Mouse (Mus musculus) lung, postnatal 14 days (tissue): ENCODE results near the gene Tstd1.

Experiments
- DNase-seq: peaks from one replicate; pipeline ENCODE4 v3.0.0; 2021

Gene Tstd1

DNA sequence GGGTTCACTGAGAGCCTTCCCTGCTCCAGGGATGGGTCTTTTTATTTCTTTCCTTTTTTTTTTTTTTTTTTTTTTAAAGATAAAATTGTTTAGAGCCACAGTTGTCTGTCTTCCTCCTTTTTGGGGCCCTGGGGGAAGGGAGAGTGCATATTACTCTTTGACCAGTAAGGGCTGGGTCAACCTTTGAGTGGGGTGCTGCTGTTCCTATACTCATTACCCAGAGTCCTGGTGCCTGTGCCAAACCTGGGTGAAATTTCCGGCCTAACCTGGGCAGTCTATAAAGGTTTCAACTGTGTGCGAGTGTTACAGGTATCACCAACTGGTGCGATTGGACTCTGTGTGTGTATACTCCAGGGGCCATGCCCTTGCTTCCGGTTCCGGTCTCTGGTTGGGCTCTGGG is at the start of gene Tstd1:
Gene Tstd1 (plus strand): TSS at position 213 of the 400 bp plus-strand sequence.
- DNase-seq: no peak

DNA sequence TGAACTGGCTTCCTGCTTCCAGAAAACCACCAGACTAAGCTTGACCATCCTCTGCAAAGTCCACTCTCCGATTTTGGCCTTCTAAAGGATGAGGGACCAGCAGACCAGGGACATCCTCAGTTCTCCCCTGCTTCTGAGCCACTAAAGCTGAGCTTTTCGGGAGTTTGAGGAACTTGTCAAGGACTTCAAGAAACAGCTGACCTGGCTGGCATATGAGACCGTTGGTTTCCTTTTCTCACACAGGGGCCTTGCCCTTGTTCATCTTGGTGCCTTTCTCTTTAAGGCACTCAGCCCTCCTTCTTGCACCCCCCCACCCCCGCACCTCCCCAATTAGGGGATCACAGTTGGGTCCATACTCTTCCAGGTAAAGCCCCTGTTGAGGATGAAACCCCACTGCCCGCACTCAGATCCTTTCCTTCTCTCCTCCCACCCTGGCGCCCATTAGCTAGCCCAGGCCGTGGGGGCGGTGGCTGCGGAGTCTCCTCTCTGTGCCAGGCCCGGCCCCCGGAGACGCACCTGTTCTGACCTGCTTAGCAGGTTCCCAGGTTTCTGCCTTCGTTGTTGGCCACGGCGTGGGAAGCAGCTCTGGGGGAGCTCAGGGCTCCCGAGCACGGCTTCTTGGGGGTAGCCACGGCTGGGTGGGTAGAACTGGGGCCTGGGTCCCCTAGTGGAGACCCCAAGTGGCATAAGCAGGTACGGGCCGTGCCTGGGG is 48.7 kb upstream of the Tstd1 start, which contains the start of gene Nectin4:
Gene Nectin4 (plus strand): TSS at position 255 of the 712 bp plus-strand sequence.
- DNase-seq: peak; percentile 64

DNA sequence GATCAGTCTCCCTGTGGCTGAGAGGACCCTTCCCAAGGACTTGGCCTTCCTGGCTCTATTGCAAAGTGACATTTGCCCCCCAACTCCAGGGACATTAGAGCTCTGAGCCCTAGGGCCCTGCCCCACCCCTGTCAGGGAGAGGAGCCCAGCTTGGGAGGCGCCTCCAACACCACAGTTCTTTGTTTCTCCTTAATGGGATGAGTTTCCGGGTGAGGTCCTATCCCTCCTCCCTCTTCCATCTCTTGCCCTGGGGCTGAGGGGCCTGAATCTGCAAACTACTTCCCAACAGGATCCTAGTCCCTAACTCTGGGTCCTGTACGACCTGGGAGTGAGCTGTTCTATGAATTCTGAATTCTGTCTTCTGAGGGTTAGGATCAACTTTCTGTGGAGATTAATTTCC is 45.8 kb upstream of the Tstd1 start:
- no peak for DNase-seq

DNA sequence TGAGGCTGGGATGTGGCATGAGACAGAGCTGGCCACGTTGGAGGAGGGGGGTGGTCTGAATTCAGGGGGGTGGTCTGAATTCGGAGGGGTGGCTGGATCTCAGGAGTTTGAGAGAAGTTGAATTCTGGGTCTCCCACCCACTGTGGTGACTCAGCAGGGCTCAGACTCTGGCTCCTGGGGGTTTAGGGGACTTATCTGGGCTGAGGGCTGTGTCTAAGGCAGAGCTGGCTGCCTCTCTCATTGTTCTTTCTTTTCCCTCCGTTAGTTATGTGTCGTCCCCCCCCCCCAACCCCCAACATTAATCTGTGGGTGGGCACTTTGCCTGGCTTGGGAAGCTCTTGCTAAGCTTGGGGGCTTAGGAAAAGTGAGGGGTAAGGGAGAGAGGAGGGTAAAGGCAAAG is 44.7 kb upstream of the Tstd1 start:
- DNase-seq: no peak

DNA sequence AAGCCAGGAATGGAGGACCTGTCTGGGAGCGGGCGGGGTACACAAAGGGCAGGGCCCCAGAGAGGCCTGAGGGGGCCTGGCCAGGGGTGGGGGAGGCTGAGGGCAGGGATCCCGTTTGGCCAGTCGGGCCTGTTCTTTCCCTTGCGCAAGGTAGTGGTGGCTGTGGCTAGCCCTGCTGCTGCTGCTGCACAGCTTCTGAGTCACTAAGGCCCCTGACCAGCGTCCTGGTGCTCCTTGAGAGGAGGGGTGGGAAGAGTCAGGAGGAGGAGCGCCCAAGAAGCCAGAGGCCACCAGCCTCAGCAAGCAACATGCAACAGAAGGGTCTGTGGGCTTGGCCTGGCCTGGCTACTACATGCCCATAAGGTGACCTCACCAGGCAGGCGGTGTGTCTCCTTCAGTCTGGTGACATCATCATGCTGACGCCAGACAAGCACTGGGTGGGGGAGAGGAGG is 43.0 kb upstream of the Tstd1 start:
- peak; percentile 76 for DNase-seq

DNA sequence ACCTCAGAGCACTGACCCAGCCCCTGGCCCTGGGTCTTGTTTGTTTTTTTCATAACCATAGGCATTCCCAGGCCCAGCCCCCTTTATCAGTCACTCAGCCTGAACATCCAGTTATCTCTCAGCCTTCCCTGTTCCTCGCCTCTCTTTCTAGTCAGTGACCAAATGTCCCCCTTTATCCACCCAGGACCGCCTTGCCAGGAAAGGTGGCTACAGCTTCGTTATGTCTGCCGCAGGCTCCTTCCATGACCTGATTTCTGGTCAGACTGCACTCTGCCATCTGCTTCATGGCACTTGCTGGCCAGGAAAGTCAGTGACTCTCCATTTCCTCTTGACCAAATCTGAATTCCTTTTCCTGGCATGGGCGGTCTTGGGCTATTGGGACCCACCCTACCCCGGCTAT is 40.4 kb upstream of the Tstd1 start:
- no peak for DNase-seq

DNA sequence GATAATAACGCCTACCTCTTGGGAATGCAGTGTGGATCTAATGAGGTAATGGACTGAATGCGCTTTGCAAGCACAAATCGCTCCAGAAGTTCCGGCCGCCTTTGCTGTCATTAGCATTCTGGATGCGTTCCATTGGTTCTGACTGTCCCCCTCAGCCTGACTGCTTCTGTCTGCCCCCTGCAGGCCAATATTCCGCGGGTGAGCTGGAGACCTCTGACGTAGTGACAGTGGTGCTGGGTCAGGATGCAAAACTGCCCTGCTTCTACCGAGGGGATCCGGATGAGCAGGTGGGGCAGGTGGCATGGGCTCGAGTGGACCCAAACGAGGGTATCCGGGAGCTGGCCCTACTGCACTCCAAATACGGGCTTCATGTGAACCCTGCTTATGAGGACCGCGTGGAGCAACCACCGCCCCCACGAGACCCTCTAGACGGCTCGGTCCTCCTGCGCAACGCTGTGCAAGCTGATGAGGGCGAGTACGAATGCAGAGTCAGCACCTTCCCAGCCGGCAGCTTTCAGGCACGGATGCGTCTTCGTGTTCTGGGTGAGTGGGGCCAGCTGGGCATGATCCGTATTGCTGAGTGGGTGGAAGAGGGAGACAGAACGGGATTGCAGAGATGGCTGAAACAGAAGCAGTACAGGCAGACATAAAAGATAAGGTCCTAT is 38.6 kb upstream of the Tstd1 start:
- DNase-seq: peak; percentile 87

DNA sequence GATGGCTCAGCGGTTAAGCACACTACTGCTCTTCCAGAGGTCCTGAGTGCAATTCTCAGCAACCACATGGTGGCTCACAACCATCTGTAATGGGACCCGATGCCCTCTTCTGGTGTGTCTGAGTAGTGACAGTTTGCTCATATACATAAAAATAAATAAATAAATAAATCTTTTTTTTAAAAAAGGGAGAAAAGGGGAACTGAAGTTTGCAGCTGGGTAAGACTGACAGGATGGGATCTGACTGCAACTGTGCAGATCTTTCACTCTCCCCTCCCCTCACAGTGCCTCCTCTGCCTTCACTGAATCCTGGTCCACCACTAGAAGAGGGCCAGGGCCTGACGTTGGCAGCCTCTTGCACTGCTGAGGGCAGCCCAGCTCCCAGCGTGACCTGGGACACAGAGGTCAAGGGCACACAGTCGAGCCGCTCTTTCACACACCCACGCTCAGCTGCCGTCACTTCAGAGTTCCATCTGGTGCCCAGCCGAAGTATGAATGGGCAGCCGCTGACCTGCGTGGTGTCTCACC is 36.5 kb upstream of the Tstd1 start:
- DNase-seq: no peak

DNA sequence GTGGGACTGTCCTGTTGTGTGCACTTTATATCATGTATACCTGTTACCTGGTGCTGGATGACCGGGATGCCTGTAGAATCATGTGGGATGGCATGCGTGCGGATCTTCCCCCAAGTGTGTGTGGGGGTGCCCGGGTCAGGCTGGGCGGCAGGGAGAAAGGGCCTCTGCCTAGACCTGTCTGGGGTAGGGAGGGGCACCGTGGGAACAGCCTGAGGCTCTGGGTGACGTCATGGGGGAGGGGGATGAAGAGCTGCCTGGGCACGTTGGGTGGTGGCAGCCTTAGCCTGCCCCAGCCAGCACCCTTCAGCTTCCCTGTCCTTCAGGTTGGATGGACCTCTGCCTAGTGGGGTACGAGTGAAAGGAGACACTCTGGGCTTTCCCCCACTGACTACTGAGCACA is 34.3 kb upstream of the Tstd1 start:
- no peak for DNase-seq

DNA sequence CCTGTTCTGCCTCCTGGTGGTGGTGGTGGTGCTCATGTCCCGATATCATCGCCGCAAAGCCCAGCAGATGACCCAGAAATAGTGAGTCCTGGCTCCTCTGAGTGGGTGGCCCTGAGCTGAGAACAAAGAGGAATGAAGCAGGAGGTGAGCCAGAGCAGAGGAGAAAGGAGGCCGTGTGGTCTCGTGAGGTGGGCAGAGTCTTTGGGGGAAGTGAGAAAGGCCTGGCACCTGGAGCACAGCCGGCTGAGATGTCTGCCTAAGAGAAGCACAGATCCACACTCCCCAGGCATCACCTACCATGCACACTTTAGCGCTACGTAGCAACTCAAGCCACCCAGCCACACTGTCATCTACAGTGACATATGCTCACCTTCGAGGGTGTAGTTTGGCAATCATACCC is 33.5 kb upstream of the Tstd1 start:
- DNase-seq: no peak

DNA sequence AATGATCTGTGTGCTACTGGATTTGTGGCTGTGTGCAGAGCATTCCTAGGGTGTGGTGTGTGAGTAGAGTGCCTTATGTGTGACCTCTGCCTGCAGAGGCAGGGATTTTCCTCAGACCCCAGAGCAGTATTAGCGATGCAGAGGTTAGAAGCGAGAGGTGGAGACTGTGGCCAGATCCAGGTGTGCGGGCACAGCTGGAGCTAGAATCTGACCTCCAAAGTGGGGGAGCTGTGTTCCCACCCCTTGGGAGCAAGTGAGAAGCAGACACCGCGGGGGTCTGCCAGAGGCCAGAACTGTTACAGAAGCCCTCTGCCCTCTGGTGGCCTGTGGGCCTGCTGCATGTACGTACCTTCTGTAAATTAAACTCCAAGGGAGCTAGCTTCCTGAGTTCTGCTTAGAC is 31.6 kb upstream of the Tstd1 start:
- DNase-seq: no peak

DNA sequence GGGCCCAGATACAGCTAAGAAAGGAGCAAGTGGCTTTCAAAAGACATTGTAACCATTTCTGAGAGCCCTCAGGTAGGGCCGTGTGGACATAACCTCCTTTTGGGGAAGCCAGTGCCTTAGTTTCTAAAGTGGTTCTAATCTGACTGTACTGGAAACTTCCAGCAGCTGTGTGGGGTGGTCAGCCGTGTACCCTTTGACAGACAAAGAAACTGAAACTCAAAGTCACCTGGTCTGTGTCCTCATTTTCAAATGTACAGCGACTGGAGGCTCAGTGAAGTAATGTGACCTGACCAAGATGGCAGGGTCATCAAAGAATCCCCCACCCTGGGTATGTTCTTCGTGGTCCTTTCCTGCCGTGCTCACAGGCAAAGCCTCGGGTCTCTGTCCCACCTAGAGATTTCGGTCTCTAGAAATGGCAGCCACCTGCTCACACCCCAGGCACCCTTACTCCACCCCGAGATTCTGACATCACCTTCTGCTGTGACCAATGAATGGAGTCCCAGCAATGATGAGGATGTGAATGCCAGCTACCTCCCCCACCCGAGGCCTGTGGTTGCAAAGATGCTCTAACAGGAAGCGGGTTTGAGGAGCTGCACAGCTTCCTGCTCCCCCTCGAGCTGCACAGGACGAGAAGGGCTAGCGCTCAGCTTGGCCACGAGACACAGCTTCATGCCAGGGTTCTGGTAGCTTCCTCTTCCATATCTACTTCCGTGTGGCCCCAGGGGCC is 30.1 kb upstream of the Tstd1 start, which contains the start of gene Arhgap30:
Gene Arhgap30 (plus strand): TSS at position 579 of the 727 bp plus-strand sequence.
- peak; percentile 51 for DNase-seq

DNA sequence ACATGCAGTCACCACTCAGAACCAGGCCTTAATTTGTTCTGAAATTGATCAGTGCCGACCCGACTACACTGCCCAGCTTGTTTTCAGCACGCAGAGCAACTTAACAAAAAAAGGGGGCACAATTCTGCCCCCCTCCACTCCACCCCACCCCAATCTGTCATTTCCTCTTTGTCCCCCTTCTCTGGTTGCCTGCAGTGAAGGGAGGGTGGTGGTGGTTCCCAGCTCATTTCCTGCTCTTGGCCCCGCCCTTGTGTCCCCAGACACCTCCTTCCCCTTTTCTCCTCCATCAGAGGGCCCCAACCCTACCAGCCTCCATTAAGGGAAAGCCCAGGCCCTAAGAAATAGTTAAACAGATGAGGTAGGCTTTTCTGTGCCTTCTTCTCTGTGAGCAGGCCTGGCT is 28.6 kb upstream of the Tstd1 start:
- peak; percentile 49 for DNase-seq

DNA sequence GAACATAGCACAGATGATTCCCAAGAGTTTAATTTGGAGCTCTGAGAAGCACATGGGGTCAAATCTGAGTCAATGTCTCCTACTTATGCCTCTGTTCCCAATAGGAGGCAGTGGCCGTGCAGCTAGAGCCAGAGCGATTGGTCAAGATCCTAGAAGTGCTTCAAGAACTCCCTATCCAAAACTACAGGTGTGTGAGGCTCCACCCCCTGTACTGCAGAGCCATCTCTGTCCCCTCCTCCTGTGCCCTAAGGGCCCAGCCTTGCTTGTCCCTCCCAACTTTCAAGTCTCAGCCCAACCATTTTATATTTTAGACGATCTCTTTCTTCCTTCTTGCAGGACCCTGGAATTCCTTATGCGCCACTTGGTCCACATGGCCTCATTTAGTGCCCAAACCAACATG is 16.9 kb upstream of the Tstd1 start:
- no peak for DNase-seq

DNA sequence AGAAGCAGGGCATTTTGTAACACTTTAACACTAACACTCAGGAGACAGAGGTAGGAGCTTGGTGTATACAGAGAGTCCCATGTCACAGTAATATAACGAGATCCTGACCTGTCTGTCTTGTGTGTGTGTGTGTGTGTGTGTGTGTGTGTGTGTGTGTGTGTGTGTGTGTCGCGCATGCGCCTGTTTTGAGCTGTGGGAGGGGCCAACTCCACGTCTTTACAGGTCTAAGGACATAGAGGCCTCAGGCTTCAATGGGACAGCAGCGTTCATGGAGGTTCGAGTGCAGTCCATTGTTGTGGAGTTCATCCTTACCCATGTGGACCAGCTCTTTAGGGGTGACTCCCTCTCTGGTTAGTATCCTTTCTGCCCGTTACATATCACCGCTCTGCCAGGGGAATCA is 15.7 kb upstream of the Tstd1 start:
- DNase-seq: no peak

DNA sequence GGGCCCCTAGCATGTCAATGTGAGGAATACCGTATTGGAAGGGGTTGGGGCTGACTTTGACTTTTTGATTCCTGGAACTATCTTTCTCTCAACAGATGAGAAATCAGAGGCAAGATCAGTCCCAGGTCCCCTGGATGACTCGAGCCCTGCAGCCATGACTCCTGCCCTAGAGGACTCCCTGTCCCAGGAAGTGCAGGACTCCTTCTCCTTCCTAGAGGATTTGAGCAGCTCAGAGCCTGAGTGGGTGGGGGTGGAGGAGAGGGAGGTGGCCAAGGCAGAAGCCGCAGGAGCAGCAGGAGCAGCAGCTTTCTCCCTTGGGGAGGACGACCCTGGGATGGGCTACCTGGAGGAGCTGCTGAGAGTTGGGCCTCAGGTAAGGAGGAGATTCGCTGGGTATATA is 11.4 kb upstream of the Tstd1 start:
- no peak for DNase-seq

DNA sequence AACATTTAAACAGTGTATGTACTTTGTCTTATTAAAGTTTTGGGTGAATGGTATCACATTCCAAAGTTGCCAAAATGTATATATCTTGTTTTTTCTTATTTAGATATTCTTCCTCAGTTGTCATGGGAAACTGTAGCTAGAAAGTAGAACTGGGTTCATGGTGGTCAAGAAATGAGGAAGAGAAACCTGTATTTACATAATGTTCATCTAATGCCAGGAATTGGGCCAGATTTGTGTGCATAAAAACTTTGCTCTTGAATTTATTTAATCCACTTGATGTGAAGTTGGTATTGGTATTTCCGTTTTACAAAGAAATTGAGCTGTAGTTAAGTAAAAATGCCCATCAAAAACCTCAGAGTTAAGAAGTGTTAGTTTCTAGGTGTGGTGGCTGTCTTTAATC is 8.4 kb upstream of the Tstd1 start:
- DNase-seq: no peak

DNA sequence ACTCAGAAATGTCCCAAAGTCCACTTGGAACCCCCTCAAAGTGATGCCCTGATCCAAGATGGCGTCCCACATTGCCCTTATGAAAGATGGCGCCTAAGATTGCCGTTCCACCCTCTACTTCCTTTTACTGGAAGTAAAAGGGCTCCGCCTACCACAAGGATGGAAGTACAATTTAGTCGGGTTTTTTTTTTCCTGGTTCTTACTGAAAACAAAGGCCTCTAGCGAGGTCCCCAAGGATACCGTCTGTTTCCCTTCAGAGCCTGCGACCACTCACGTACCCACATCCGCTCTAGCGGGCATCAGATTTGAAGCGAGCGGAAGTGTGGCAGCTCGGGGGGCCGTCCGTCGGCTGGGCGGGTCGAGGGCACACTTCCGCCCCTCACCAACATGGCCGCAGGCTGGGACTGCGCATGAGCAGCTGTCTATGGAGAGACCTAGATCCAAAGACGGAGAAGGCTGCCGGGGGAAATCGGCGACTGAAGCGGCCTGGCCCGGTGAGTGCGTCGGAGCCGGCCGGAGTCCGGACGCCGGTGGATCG is 7.7 kb upstream of the Tstd1 start, which contains the start of gene Usf1:
Gene Usf1 (plus strand): TSS at position 367 of the 538 bp plus-strand sequence.
- DNase-seq: peak; percentile 96

DNA sequence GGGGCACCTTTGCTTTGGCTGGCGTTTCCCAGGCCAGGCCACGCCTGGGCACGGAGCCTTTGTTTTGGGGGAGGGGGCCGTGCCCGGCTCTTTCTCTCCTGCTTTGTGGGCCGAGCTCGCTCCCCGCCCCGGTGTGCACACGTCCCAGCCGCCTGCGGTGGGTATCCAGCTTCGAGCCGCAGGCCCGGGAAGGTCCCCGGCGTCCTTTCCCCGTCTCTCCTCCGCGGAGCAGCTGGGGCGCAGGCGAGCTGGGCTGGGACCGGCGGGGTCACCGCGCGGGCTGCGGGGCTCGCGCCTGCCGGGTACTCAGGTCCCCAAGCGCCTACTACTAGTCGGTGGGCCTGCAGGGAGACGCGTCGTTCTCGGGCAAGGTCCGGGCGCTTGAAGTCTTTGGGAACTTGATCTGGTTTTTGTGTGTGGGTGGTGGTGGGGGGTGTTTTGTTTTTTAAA is 7.2 kb upstream of the Tstd1 start:
- DNase-seq: no peak

DNA sequence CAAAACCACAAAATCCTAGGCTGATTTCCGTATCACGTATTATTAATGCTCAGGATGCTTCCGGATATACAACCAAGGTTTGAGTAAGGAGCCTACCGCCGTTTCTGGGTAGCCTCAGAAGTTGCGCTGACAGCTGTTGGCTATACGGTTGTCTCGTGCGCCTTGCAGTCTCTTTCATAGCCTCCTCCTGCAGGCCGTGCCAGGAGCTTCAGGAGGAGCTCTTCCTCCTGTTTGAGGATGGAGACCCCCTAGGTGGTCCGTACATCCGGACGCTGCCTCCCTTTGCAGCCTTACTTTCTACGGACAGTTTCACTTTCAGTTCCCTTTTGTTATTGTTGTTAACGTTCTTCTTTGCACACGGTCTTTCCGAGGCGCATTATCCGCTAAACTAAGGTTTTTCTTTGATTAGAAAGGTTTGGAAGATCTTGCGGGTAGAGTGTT is 6.7 kb upstream of the Tstd1 start:
- peak; percentile 32 for DNase-seq

DNA sequence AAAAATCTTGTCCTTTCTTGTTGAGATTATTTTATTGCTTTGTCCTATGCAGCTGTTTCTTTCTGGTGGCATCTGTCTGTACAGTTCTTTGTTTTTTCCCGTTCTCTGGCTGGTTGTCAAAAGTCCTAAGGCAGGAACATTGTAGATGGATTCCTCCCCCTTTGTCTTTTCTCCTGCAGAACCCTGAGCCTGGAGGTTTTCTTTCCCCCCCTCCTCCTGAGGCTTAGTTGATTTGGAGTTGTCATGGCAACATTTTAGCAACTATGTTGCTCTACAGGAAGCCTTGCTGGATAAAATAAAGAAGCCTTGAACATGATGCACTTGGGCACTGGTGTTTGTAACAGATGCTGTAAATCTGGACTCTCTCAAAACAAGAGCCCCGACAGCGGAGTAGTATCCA is 6.2 kb upstream of the Tstd1 start:
- no peak for DNase-seq

DNA sequence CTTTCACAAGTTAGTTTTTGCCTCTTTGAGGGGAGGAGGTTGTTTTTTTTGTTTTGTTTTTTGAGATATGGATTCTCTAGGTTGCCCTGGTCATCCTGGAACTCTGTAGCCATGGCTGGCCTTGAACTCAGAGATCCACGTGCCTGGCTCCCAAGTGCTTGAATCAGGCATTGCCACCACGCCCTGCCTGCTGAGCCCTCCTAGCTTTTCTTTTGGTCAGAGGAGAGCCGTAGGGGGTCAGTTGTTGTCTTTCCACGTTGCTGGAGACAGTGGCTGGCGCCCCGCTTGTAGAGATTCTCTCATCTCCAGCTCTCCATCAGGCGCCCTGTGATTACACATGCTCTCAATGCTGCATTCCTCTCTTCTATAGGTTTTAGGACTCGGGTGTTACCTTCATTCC is 5.1 kb upstream of the Tstd1 start:
- no peak for DNase-seq

DNA sequence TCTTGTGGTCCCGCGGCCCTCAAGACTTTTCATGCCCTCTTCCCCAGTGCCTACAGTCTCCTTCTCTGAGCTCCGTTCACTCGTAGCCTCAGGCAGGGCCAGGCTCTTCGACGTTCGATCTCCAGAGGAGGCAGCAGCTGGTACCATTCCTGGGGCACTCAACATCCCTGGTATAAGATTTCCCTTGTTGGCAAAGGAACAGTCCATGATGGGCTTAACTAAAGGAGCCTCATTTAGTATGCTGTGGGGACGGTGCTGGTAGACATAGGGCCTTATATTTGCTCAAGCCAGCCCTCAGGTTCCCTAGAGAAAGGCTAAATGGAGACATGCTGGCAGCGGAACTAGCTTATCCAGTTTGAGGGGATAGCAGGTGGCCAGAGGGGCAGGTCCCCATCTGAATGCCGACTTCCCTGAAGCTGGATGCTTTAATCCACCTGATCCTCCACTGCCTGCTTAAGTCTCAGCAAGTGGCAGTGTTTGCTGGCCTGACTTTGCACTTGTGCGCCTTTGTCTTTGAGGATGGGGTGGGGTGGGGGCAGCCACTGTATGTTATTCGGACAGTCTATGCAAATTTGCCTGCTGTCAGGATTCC is 715 bp downstream of the Tstd1 start:
- no peak for DNase-seq
